Mouse (Mus musculus) liver, postnatal 0 days (tissue): ENCODE data around the gene Car14.

Experiments used
- CTCF ChIP-seq: sonication (generic); IDR thresholded peaks from 2 replicates; pipeline ENCODE4 v1.5.1; 2016; ENCODE audit warnings: antibody characterized with exemption, low read depth
- EP300 ChIP-seq: IDR thresholded peaks from 2 replicates; pipeline ENCODE4 v1.6.1; 2016; ENCODE audit warnings: antibody characterized with exemption, low read depth, mild to moderate bottlenecking

GRCm38 (mm10) chr3:95907613-95908012 is 3.1 kb upstream of the Car14 start:
- no peak for TF ChIP-seq CTCF
- TF ChIP-seq EP300 = no peak
